Mouse (Mus musculus): ENCODE data around the gene Bicdl2.

The Bicdl2 gene

GRCm38 (mm10) chr17:23673424-23674073 is 13.2 kb downstream of the Bicdl2 start, which contains the start of the genes Hcfc1r1 and Thoc6:
Gene Hcfc1r1, plus strand, starts transcription at chr17:23673596.
Gene Thoc6, minus strand, starts transcription at chr17:23673882.
- CTCF ChIA-PET, result no interaction called here

- CTCF ChIA-PET, result no interaction called here
These were observed 14.1 kb downstream of the Bicdl2 start for GRCm38 (mm10) chr17:23674271-23674952.

- CTCF ChIA-PET, result no interaction called here
These were observed 14.8 kb downstream of the Bicdl2 start for GRCm38 (mm10) chr17:23675127-23675526.

GRCm38 (mm10) chr17:23675564-23676281 is 15.4 kb downstream of the Bicdl2 start:
- CTCF ChIA-PET, result no interaction called here

- CTCF ChIA-PET, result no interaction called here
These were observed 16.2 kb downstream of the Bicdl2 start for GRCm38 (mm10) chr17:23676473-23677031.

DNA sequence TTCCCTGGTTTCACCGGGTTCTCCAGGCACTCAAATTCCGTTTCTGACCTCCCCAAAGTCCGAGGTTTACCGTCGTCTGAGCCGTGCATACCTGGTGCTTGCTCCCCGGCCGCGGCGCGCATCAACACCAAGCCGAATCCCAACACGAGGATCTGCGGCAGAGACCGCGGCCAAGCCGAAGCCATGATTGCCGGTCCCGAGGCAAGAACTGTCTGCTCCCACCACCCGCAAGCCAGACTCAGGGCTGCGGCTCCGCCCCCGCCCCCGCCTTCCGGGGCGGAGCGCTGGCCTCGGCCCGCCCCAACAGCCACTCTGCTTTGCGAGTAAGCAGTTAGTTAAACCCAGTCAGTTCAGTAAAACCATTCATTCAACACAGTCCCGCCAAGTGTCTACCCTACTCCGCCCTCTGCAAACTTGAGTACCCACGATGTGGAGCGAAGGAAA is 17.0 kb downstream of the Bicdl2 start, which contains the start of gene Tnfrsf12a:
TSS of gene Tnfrsf12a (minus strand) at position 233 of the 444 bp plus-strand sequence.
- CTCF ChIA-PET, result no interaction called here

DNA sequence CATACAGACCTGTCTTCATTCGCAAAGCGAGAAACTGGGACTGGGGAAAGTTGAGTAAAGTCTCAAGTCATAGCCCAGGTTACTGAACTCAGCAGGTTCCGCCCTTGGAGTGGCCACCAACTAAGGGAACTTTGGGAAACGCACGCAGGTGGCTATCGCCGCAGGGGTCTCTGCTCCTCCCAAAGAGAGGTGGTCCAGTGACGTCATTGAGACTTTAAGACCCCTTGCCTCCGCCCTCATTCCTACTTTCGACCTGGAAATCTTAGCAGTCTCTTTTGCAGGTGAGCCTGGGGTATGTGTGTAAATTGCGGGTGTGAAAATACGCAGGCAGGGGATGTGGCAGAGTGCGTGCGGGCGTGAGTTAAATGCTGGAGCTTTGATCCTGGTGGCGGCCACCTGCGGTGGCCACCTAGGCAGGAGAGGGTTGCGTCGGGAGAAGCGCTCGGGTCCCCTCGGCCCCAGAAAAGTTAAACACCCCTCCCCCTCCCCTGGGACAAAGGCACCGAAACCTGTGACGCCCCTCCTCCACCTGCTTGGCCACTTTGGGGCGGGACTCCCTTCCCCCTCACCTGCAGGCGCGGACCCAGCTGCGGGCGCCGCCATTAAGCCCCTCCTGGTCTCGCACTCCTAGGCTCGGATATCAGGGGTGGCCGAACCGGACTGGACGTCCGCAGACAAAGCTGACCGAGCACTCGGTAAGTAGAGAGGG is 19.0 kb downstream of the Bicdl2 start, which contains the start of gene Cldn6:
TSS of gene Cldn6 (plus strand) at position 123 of the 709 bp plus-strand sequence.
- CTCF ChIA-PET, result no interaction called here

DNA sequence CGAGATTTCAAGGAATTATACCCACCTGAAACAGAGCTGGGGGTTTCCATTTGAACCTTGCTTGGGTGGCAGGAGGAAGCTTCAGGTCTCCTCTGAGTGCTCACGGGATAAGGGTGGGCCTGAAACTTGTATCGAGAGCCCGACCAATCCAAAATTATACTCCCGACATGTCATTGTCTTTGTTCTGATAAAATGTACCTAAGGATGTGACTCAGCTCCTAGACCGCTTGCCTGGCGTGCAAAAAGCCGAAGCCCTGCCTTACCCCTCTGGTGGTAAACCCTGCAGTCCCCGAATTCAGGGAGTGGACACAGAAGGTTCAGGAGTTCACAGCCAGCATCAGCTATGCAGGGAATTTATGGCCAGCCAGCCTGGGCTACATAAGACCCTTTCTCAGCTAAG is 20.0 kb downstream of the Bicdl2 start:
- CTCF ChIA-PET, result no interaction called here

DNA sequence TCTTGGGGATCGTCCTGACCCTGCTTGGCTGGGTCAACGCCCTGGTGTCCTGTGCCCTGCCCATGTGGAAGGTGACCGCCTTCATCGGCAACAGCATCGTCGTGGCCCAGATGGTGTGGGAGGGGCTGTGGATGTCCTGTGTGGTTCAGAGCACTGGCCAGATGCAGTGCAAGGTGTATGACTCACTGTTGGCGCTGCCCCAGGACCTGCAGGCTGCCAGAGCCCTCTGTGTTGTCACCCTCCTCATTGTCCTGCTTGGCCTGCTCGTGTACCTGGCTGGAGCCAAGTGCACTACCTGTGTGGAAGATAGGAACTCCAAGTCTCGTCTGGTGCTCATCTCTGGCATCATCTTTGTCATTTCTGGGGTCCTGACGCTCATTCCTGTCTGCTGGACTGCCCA is 20.8 kb downstream of the Bicdl2 start:
- CTCF ChIA-PET, result no interaction called here

DNA sequence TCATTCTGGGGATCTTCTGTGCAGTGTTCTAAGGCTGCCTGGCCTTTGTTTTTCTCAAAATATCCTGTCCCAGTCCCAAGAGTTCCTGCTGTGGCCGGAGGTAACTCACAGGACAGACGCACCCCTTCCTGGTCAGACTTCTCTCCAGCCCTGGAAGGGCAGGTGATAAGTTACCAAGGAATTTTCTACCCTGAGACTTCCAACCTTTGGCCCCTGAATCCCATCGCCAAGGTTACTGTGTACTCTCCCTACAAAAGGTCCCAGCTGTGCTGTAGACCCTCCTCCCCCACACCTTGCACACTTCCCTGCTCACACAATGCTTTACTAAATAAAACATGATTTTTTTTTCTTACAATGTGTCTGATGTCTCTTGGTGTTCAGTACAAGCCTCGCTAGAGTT is 21.8 kb downstream of the Bicdl2 start:
- CTCF ChIA-PET, result interaction anchor here (1.1 kb wide), 1 partner anchor 22 kb away, joined by 4 read pairs; no protein-coding TSS in a partner anchor

DNA sequence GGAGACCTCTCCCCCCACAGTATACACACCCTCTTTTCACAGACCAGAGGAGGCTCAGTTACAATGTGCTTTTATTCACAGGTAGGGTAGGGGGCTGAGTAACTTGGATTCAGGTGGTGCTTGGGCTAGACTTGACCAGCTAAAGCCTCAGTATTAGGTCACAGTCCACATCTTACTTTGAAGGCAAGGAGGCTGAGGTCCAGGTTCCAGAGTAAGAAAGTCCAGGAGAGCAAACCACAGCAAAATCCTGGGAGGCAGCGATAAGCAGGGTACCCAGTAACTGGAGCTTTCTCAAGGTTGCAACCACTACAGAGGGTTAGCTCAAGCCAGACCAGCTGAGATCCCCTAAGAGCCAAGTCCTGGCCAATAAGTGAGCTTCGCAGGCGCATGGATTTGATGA is 22.2 kb downstream of the Bicdl2 start:
- CTCF ChIA-PET, result interaction anchor here (1.1 kb wide), 1 partner anchor 22 kb away, joined by 4 read pairs; no protein-coding TSS in a partner anchor

- CTCF ChIA-PET, result no interaction called here
These were observed 22.9 kb downstream of the Bicdl2 start for GRCm38 (mm10) chr17:23683226-23683625.

- CTCF ChIA-PET, result no interaction called here
These were observed 23.8 kb downstream of the Bicdl2 start, which contains the start of gene Cldn9 for GRCm38 (mm10) chr17:23683856-23684672. Gene Cldn9, minus strand, starts transcription at chr17:23684026.

DNA sequence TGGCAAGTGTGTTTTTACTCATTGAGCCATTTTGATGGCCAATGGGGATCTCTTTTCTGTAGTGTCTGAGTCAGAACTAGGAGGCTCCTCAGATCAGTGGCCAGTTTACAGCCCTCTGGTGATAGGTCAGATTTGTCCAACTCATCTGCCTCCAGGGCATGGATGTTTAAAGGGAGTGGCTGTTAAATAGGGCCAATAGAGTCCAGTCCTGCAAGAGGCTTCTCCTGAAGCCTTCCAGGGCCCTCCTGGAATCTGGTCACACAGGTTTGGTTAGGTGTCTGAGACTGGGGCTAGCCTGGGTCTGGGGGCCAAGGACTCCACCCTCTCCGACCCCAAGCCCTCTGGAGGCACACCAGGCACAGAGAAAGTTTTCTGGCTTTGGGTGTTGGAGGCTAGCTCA is 34.2 kb downstream of the Bicdl2 start:
- CTCF ChIA-PET, result no interaction called here

GRCm38 (mm10) chr17:23695801-23696200 is 35.5 kb downstream of the Bicdl2 start:
- CTCF ChIA-PET, result no interaction called here

DNA sequence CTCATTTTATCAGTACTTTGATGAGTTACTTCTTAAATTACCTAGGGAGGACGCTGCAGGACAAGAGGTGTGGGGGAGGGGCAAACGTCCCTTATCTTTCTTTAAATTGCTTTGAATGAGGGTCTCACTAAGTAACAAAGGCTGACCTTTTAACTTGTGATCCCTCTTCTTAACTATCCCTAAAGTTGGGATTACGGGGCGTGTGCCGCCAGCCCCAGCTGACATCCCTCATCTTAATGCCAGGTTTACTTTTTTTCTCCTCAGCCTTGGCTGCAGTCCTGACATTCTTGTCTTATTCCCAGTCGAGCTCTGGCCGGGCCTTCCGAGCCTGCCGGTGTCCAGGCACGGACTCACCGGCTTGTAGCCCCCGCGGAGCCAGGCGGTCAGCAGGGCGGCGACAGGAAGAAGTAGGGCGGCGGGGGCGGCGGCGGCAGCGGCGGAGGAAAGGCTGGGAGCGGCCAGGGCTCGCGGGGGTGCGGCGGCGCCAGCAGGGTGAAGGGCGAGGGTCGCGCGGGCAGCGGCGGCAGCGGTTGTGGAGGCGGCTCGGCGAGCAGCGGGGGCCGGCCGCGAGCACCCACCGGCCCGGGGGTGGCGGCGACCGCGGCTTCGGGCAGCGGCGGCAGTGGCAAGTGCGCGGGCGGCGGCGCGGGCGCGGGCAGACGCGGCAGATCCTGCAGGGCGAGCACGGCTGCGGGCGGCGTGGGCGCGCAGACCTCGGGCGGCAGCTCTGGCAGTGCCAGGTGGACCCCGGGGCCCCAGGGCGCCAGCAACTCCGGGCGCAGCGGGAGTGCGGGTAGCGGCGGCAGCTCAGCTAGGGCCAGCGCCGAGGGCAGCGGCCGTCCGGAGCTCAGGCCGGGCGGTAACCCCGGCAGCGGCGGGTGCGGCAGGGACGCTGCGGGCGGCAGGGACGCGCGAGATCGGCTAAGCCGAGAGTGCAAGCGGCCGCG is 39.1 kb downstream of the Bicdl2 start:
- CTCF ChIA-PET, result interaction anchor here (0.5 to 1.2 kb wide), 3 partner anchors 38 to 266 kb away, joined by 3 to 5 read pairs (median 3); partner anchors contain the start of gene Bicdl2

- CTCF ChIA-PET, result interaction anchor here (1.2 kb wide), 1 partner anchor 39 kb away, joined by 5 read pairs; the partner anchor contains the start of gene Bicdl2
These were observed 39.8 kb downstream of the Bicdl2 start for GRCm38 (mm10) chr17:23700079-23700478.

GRCm38 (mm10) chr17:23703301-23703700 is 43.0 kb downstream of the Bicdl2 start:
- CTCF ChIA-PET, result no interaction called here

DNA sequence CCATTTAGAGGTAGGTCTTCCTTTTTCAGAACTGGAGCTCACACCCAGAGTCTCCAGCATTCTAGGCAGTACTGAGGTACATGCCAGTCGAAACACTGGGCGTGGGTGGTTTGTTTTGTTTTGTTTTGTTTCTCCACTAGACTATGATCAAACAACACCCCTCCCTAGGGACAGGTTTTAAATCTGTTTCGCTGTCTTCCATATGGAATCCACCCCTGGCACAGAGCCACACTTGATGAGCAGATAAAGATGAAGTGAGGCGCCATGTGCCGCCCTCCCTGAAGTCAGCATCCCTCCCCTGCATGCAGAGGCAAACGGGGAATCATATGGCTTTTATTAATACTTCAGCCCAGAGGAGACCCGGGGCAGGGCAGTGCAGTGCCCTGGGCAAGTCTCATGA is 44.4 kb downstream of the Bicdl2 start:
- CTCF ChIA-PET, result interaction anchor here (1.1 kb wide), 1 partner anchor 22 kb away, joined by 4 read pairs; no protein-coding TSS in a partner anchor

Measured in spleen, embryonic (tissue).